Mouse (Mus musculus) ES-Bruce4 (cell line): ENCODE measurements around the gene Exph5. TPM values are rescaled to one million over a fixed set of nuclear protein-coding genes. Genes with fewer than 3 reads are reported as not detected.

ENCODE experiments used
- H3K27ac ChIP-seq: 2 replicates; pipeline ENCODE4 v1.5.1; 2012; ENCODE audit warnings: low read length, inconsistent platforms; ENCODE audit not compliant: insufficient read depth
- H3K27me3 ChIP-seq: 2 replicates; pipeline ENCODE4 v1.6.1; 2012; ENCODE audit warnings: mild to moderate bottlenecking, low read length, inconsistent platforms; ENCODE audit not compliant: control insufficient read depth, poor library complexity, insufficient read depth, severe bottlenecking
- H3K36me3 ChIP-seq: 2 replicates; pipeline ENCODE4 v1.6.1; 2012; ENCODE audit warnings: inconsistent platforms, mild to moderate bottlenecking, low read length, moderate library complexity; ENCODE audit not compliant: control insufficient read depth, poor library complexity, insufficient read depth, severe bottlenecking
- H3K4me1 ChIP-seq: one replicate; pipeline ENCODE4 v1.8.1; 2011; ENCODE audit warnings: low read length; ENCODE audit not compliant: control insufficient read depth, insufficient read depth
- H3K4me3 ChIP-seq: 2 replicates; pipeline ENCODE4 v1.5.1; 2011; ENCODE audit warnings: low read depth, mild to moderate bottlenecking, low read length
- H3K9ac ChIP-seq: 2 replicates; pipeline ENCODE4 v1.6.1; 2012; ENCODE audit warnings: low read depth, mild to moderate bottlenecking, inconsistent platforms; ENCODE audit not compliant: poor library complexity, severe bottlenecking
- H3K9me3 ChIP-seq: replicated peaks from 2 replicates; pipeline ENCODE4 v1.6.1; 2012; ENCODE audit warnings: mild to moderate bottlenecking, low read length, inconsistent platforms; ENCODE audit not compliant: control insufficient read depth, poor library complexity, insufficient read depth, severe bottlenecking
- CTCF ChIP-seq: IDR thresholded peaks from one replicate; pipeline ENCODE4 v1.8.1; 2011; ENCODE audit warnings: low read depth, low read length
- EP300 ChIP-seq: IDR thresholded peaks from 2 replicates; pipeline ENCODE4 v1.6.1; 2011; ENCODE audit warnings: low read depth, low read length; ENCODE audit not compliant: insufficient read depth
- POLR2A ChIP-seq: IDR thresholded peaks from one replicate; pipeline ENCODE4 v1.8.1; 2011; ENCODE audit warnings: low read length; ENCODE audit not compliant: insufficient read depth
- polyA plus RNA-seq: library from polyadenylated mRNA; stranded (reverse); fragments of >200 nt; gene quantifications from 2 replicates; pipeline ENCODE4 v1.2.4, GENCODE M21; 2011; ENCODE audit warnings: low read depth; ENCODE audit not compliant: missing spikeins, insufficient read depth, insufficient read length

The Exph5 gene
- polyA plus RNA-seq, 1 experiment = 0.40 TPM

DNA sequence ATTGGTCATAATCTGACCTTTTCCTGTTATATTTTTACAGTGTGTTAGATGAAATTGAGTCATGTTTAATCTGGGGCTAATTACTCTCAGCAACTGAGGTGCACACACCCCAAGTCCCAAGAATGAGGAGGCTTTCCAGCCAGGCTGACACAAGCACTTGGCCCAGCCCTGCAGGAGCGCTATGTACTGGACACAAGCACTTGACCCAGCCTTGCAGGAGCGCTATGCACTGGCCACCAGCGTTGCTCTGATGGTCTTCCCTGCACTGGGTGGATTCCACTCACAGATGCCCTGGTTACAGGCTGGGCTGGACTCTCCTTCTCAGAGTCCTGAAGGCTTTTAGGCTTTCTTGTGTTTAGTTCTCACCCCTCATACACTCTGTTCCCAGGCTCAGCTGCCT, 87.6 kb downstream of the Exph5 start:
- H3K4me3 ChIP-seq = no peak overlapping the region
- no peaks in the 10 kb centered on the region for H3K9me3 ChIP-seq
- H3K27ac ChIP-seq = no peak overlapping the region
- no peaks in the 10 kb centered on the region for H3K4me1 ChIP-seq
- H3K36me3 ChIP-seq = no peaks in the 10 kb centered on the region
- TF ChIP-seq POLR2A = no peak
- no peak for TF ChIP-seq CTCF
- H3K9ac ChIP-seq = no peak overlapping the region
- no peaks in the 10 kb centered on the region for H3K27me3 ChIP-seq

DNA sequence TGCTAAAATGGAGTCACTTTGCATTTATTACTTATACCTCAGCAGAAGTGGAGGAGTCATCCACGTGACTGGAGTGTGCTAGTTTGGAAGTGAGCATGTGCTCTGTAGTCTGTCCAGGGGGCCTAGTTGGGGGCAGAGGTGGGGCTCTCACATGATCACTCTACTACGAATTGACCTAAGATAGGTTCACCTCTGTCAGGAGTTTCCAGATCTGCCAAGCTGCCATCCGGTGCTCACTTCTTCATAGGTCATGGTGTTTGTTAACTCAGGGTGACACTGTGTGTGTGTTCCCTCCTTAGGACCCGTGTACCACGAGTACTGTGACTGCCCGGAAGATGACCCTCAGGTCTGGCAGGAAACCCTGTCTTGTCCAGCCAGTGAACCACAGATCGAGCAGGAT, 88.7 kb downstream of the Exph5 start:
- Histone ChIP-seq H3K9ac (no peak overlapping the region), H3K4me3 (no peak overlapping the region), H3K27me3 (no peaks in the 10 kb centered on the region), H3K27ac (no peak overlapping the region), H3K36me3 (no peaks in the 10 kb centered on the region), H3K4me1 (no peaks in the 10 kb centered on the region), H3K9me3 (no peaks in the 10 kb centered on the region)
- TF ChIP-seq EP300 (no peak), POLR2A (no peak), CTCF (no peak)

DNA sequence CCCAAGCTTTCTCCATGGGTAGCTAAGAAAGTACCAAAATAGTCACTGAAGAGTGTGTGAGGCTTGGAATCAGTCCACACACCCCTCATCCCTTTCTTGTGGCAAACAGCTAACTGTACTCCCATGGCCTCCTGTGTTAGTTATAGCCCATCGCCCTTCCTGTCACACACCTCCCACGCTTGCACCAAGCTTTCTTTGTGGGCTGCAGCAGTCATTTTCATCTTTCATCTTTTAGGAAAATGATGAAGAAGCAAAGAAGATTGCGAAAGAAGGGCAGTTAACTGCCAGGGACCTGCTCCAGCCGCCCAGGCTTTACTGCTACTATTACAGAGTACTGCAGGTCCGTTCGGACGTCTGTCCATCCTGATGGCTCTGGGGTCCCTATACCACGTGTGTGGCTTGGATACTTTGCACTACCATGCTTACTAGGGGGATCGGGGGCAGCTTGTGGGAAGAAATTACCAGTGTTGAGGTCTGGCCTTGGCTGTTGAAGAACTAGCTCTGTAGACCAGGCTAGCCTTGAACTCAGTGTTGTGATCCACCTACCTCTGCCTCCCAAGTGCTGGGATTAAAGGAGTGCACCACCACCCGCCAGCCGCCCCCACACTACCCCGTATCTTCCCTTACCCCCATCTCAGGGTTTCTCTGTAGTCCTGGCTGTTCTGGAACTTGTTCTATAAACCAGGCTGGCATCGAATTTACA, 96.4 kb downstream of the Exph5 start:
- Histone ChIP-seq H3K27me3 (no peaks in the 10 kb centered on the region), H3K9ac (peak overlapping the region; percentile 59; the same call in 1 of the 2 replicates), H3K4me3 (peak overlapping the region; percentile 27), H3K36me3 (no peaks in the 10 kb centered on the region), H3K4me1 (no peaks in the 10 kb centered on the region), H3K9me3 (no peaks in the 10 kb centered on the region), H3K27ac (no peak overlapping the region)
- no peak for TF ChIP-seq CTCF
- TF ChIP-seq POLR2A = no peak
- TF ChIP-seq EP300 = no peak

DNA sequence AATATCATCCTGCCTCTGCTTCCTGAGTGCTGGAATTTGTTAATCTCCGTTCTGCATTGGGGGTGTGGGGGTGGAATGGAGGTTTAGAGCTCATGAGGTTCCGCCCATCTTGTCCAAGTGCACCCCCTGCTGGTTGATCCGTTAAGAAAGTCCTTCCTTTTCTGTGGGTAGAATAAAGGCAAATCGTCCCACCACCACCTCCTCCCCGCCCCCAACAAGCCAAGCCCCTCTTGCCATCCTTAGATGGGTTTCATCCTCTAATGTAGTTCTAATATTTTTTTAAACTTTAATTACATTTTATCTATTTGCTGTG, 96.9 kb downstream of the Exph5 start:
- H3K9me3 ChIP-seq = no peaks in the 10 kb centered on the region
- no peak overlapping the region for H3K27ac ChIP-seq
- peak overlapping the region; percentile 27 for H3K4me3 ChIP-seq
- H3K9ac ChIP-seq = peak overlapping the region; percentile 59; the same call in 1 of the 2 replicates
- H3K36me3 ChIP-seq = no peaks in the 10 kb centered on the region
- no peak for TF ChIP-seq EP300
- TF ChIP-seq CTCF = peak; percentile 65
- no peaks in the 10 kb centered on the region for H3K27me3 ChIP-seq
- H3K4me1 ChIP-seq = no peaks in the 10 kb centered on the region

DNA sequence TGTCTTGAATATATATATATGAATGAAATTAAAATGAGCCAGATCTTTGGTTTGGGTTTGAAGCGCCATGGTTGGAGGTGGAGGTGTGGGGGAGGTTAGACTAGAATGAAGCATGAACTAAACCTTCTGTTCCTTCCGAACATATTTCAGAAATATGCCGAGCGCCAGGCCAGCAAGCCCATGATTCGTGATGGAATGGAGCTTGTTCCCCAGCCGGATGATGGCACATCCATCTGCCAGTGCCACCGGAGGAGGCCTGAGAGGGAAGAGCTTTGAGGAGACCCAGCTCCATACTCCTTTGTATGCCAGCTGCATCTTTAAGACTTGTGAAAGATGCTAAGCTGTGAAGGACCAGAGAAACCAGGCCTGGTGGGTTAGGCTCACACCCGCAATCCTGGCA, 98.1 kb downstream of the Exph5 start:
- no peak overlapping the region for H3K4me3 ChIP-seq
- no peaks in the 10 kb centered on the region for H3K4me1 ChIP-seq
- TF ChIP-seq POLR2A (no peak), EP300 (no peak), CTCF (no peak)
- H3K27me3 ChIP-seq = no peaks in the 10 kb centered on the region
- H3K9ac ChIP-seq = no peak overlapping the region
- H3K27ac ChIP-seq = no peak overlapping the region
- no peaks in the 10 kb centered on the region for H3K9me3 ChIP-seq
- H3K36me3 ChIP-seq = no peaks in the 10 kb centered on the region

DNA sequence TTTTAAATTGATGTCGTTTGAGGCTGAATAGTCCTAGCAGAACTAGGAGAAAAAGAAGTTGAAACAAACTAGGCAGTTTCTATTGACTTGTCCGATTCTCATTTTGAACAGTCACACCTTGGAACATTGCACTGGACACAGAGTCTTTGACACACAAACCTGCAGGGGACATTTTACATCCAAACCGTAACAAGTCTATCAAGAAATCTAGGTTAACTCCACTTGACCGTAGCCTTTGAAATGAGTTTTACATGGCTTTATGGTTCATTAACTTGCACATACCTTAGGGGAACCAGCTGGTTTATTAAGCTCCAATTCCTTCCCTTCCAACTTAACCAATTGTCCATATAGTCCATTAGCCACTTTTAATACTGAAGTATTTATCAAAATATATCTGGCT, 99.2 kb downstream of the Exph5 start:
- Histone ChIP-seq H3K27ac (no peak overlapping the region), H3K4me1 (no peaks in the 10 kb centered on the region), H3K27me3 (no peaks in the 10 kb centered on the region), H3K9ac (no peak overlapping the region), H3K9me3 (no peaks in the 10 kb centered on the region), H3K4me3 (no peak overlapping the region), H3K36me3 (no peaks in the 10 kb centered on the region)
- no peak for TF ChIP-seq POLR2A
- TF ChIP-seq EP300 = no peak
- no peak for TF ChIP-seq CTCF
